Mouse (Mus musculus): ENCODE data around the gene Sgms1.

The Sgms1 gene

GRCm38 (mm10) chr19:32269141-32269843, 120.2 kb downstream of the Sgms1 start:
- no peak for DNase-seq (ENCODE audit: low read depth)

- peak; percentile 61 for DNase-seq (ENCODE audit: low read depth)
Observed at GRCm38 (mm10) chr19:32268562-32268961, 121.0 kb downstream of the Sgms1 start.

- peak; percentile 81 for DNase-seq (ENCODE audit: low read depth)
Observed at GRCm38 (mm10) chr19:32266385-32267252, 122.9 kb downstream of the Sgms1 start.

GRCm38 (mm10) chr19:32263753-32264152, 125.8 kb downstream of the Sgms1 start:
- no peak for DNase-seq (ENCODE audit: low read depth)

GRCm38 (mm10) chr19:32262805-32263572, 126.5 kb downstream of the Sgms1 start:
- peak; percentile 54 for DNase-seq (ENCODE audit: low read depth)

GRCm38 (mm10) chr19:32260869-32261688, 128.4 kb downstream of the Sgms1 start:
- no peak for DNase-seq (ENCODE audit: low read depth)

- DNase-seq (ENCODE audit: low read depth): no peak
Observed at GRCm38 (mm10) chr19:32259830-32260229, 129.7 kb downstream of the Sgms1 start.

GRCm38 (mm10) chr19:32259048-32259447, 130.5 kb downstream of the Sgms1 start:
- DNase-seq (ENCODE audit: low read depth): no peak

GRCm38 (mm10) chr19:32258146-32258545, 131.4 kb downstream of the Sgms1 start:
- peak; percentile 85 for DNase-seq (ENCODE audit: low read depth)

- DNase-seq (ENCODE audit: low read depth): peak; percentile 63
Observed at GRCm38 (mm10) chr19:32257616-32258015, 131.9 kb downstream of the Sgms1 start.

- DNase-seq (ENCODE audit: low read depth): peak; percentile 56
Observed at GRCm38 (mm10) chr19:32256706-32257415, 132.7 kb downstream of the Sgms1 start.

GRCm38 (mm10) chr19:32255429-32256185, 133.9 kb downstream of the Sgms1 start:
- DNase-seq (ENCODE audit: low read depth): no peak

- peak; percentile 60 for DNase-seq (ENCODE audit: low read depth)
Observed at GRCm38 (mm10) chr19:32254739-32255344, 134.7 kb downstream of the Sgms1 start.

GRCm38 (mm10) chr19:32254204-32254603, 135.3 kb downstream of the Sgms1 start:
- no peak for DNase-seq (ENCODE audit: low read depth)

- no peak for DNase-seq (ENCODE audit: low read depth)
Observed at GRCm38 (mm10) chr19:32252987-32253386, 136.5 kb downstream of the Sgms1 start.

GRCm38 (mm10) chr19:32252451-32252850, 137.1 kb downstream of the Sgms1 start:
- DNase-seq (ENCODE audit: low read depth): no peak

- DNase-seq (ENCODE audit: low read depth): no peak
Observed at GRCm38 (mm10) chr19:32249181-32250130, 140.1 kb downstream of the Sgms1 start.

GRCm38 (mm10) chr19:32244881-32245280, 144.6 kb downstream of the Sgms1 start:
- no peak for DNase-seq (ENCODE audit: low read depth)
